Mouse (Mus musculus) embryonic fibroblast, embryonic 13.5 days (primary cell): ENCODE measurements around the gene Pck2.

ENCODE experiments used
- CTCF ChIP-seq: IDR thresholded peaks from 2 replicates; pipeline ENCODE4 v1.5.1; 2011; ENCODE audit warnings: mild to moderate bottlenecking, control low read depth, low read length, moderate library complexity, borderline replicate concordance; ENCODE audit not compliant: insufficient read depth
- POLR2A ChIP-seq: IDR thresholded peaks from 2 replicates; pipeline ENCODE4 v1.6.1; 2011; ENCODE audit warnings: low read depth, mild to moderate bottlenecking, control low read depth, low read length, moderate library complexity

DNA sequence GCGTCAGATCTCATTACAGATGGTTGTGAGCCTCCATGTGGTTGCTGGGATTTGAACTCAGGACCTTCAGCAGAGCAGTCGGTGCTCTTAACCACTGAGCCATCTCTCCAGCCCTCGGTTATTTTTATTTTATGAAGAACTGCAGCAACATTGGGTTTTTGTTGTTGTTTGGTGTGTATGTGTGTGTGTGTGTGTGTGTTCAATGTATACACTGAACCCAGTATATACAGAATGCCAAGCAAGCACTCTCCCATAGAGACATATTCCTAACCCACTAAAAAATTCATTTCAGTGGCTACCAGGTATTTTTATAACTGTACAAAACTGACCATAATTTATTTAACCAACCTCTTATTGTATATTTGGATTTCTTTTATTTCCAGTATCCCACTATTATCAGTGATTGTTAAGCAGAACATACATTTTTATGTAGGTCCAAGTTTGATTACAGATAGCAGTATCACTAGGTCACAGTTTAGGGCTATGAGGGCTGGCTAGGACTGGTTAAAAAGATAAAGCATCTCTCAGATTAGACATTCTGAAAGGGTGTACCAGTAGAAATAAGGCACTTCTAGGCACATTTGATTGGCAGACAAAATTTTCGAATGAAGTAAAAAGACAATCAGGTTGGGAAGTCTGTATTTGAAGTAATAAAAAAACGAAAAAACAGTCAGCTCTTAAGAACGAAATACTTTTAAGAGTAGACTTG lies 18.8 kb downstream of the Pck2 start:
- TF ChIP-seq POLR2A = no peak
- TF ChIP-seq CTCF = no peak
